ENCODE assay signal across 14 mouse cellular contexts in genomic region chr5:74281480-74281879, GRCm38 (mm10).
DNase-seq lines count a peak whose midpoint lies in the region; ATAC-seq and TF ChIP-seq lines count a peak whose summit lies in the region.
"Had no signal": no experiment of that assay in that cellular context is flagged by ENCODE, and none has a peak within 500 bp of the region (broad histone marks: within the 10 kb centered on the region; RNA-seq: fewer than 3 reads in every experiment).

No protein-coding gene starts in this region.

- peak; percentile 51 to 53 for DNase-seq in cerebellum, postnatal 10 days
- no peak for DNase-seq in cerebellum, adult 9-10 months
- DNase-seq in hindbrain, postnatal 0 days (ENCODE audit: low spot score): no peak
- no peak for DNase-seq in hindbrain, embryonic 10.5 days (ENCODE audit: low spot score)
- peak; percentile 72 for DNase-seq in adipocyte (ENCODE audit: low spot score)
- DNase-seq in kidney, postnatal 4 days: peak; percentile 59 to 71
- DNase-seq in gastrocnemius, adult 18-20 months (ENCODE audit: low spot score): no peak
- DNase-seq: forebrain, postnatal 0 days; midbrain, embryonic 14.5 days had no signal

- H3K9me3 ChIP-seq in hindbrain, postnatal 0 days (ENCODE audit: low read length): no peaks in the 10 kb centered on the region
- no peaks in the 10 kb centered on the region for H3K9me3 ChIP-seq in hindbrain, embryonic 10.5 days
- H3K9me3 ChIP-seq: embryonic facial prominence, embryonic 12.5 days; hindbrain, embryonic 15.5 days; lung, embryonic 15.5 days; neural tube, embryonic 12.5 days had no signal

- H3K9ac ChIP-seq in hindbrain, postnatal 0 days (replicated peaks; ENCODE audit: low read length): no peak overlapping the region
- H3K9ac ChIP-seq: embryonic facial prominence, embryonic 12.5 days; forebrain, postnatal 0 days; hindbrain, embryonic 15.5 days; lung, embryonic 15.5 days; neural tube, embryonic 12.5 days had no signal

- H3K4me1 ChIP-seq in hindbrain, postnatal 0 days (ENCODE audit: insufficient read depth, low read length): 0 out of 2 replicates have a peak, but pooled peaks cover 5% of the 10 kb centered on the region
- H3K4me1 ChIP-seq in hindbrain, embryonic 10.5 days (replicated peaks): peaks cover 14% of the 10 kb centered on the region; the same call in 1 of the 2 replicates

- no peaks in the 10 kb centered on the region for H3K27me3 ChIP-seq in hindbrain, postnatal 0 days (ENCODE audit: insufficient read depth, low read length)
- no peaks in the 10 kb centered on the region for H3K27me3 ChIP-seq in hindbrain, embryonic 10.5 days (ENCODE audit: insufficient read depth, poor library complexity, severe bottlenecking)
- H3K27me3 ChIP-seq: embryonic facial prominence, embryonic 12.5 days; lung, embryonic 15.5 days had no signal

- no peak overlapping the region for H3K4me3 ChIP-seq in hindbrain, postnatal 0 days (ENCODE audit: low read length)
- H3K4me3 ChIP-seq in hindbrain, embryonic 10.5 days: no peak overlapping the region
- H3K4me3 ChIP-seq: embryonic facial prominence, embryonic 12.5 days; hindbrain, embryonic 15.5 days; lung, embryonic 15.5 days; neural tube, embryonic 12.5 days had no signal

- H3K4me2 ChIP-seq in hindbrain, postnatal 0 days (ENCODE audit: low read depth, low read length): no peak overlapping the region
- H3K4me2 ChIP-seq: embryonic facial prominence, embryonic 12.5 days; hindbrain, embryonic 15.5 days; lung, embryonic 15.5 days; neural tube, embryonic 12.5 days had no signal

- no peak for TF ChIP-seq CTCF in hindbrain, postnatal 0 days (IDR thresholded peaks at IDR 0.05; ENCODE audit: low read depth)

- ATAC-seq in hindbrain, postnatal 0 days: peak; percentile 39; the same call in 1 of the 2 replicates
- ATAC-seq in monocyte, adult 5-6 weeks (replicated peaks; ENCODE audit: insufficient number of reproducible peaks, low FRiP score, low TSS enrichment, poor library complexity, severe bottlenecking): no peak
- ATAC-seq: forebrain, postnatal 0 days had no signal

- no peak overlapping the region for H3K27ac ChIP-seq in hindbrain, postnatal 0 days
- no peak overlapping the region for H3K27ac ChIP-seq in hindbrain, embryonic 10.5 days
- H3K27ac ChIP-seq: embryonic facial prominence, embryonic 12.5 days; hindbrain, embryonic 15.5 days; lung, embryonic 15.5 days; neural tube, embryonic 12.5 days had no signal

- no peaks in the 10 kb centered on the region for H3K36me3 ChIP-seq in hindbrain, postnatal 0 days (ENCODE audit: insufficient read depth, low read length)
- no peaks in the 10 kb centered on the region for H3K36me3 ChIP-seq in hindbrain, embryonic 10.5 days
- H3K36me3 ChIP-seq: embryonic facial prominence, embryonic 12.5 days; hindbrain, embryonic 15.5 days; lung, embryonic 15.5 days; neural tube, embryonic 12.5 days had no signal

- 63% methylated on average over 8 of the region's 8 CpGs for WGBS in hindbrain, postnatal 0 days
- WGBS in hindbrain, embryonic 10.5 days: 89% methylated on average over 8 of the region's 8 CpGs

Comparison
In these comparisons a context has a peak if more than half of its experiments do, and no peak if none do; other contexts are left out.
1. DNase-seq: peak in cerebellum, postnatal 10 days (2 of 2), adipocyte (single experiment) and kidney, postnatal 4 days (2 of 2); none in cerebellum, adult 9-10 months (single experiment), hindbrain, postnatal 0 days (single experiment), hindbrain, embryonic 10.5 days (single experiment) and gastrocnemius, adult 18-20 months (single experiment).